Mouse (Mus musculus) 416B (cell line): Measurements from ENCODE around the gene Srsf9.
"Not testable (repeated sequence)": the region's sequence is repeated elsewhere in the genome, so short reads cannot be mapped to it uniquely, and the experiment has no call there.

Experiments
- DNase-seq: peaks from one replicate; pipeline ENCODE4 v3.0.0; 2011; ENCODE audit warnings: low read depth

Srsf9 gene

GRCm38 (mm10) chr5:115373441-115374203, 46.6 kb downstream of the Srsf9 start:
- no peak for DNase-seq

- no peak for DNase-seq
Observed at GRCm38 (mm10) chr5:115374204-115374820, 47.3 kb downstream of the Srsf9 start.

GRCm38 (mm10) chr5:115375436-115375835, 48.5 kb downstream of the Srsf9 start:
- peak; percentile 41 for DNase-seq

- DNase-seq: not testable (repeated sequence)
Observed at GRCm38 (mm10) chr5:115378882-115379281, 51.9 kb downstream of the Srsf9 start.
